Mouse (Mus musculus) neural tube, embryonic 10.5 days (tissue): ENCODE data around the gene Sgk1.

ENCODE experiments used
- DNase-seq: peaks from one replicate; pipeline ENCODE4 v3.0.0-alpha.2; 2017; ENCODE audit warnings: low spot score; ENCODE audit errors: extremely low spot score

Gene Sgk1

DNA sequence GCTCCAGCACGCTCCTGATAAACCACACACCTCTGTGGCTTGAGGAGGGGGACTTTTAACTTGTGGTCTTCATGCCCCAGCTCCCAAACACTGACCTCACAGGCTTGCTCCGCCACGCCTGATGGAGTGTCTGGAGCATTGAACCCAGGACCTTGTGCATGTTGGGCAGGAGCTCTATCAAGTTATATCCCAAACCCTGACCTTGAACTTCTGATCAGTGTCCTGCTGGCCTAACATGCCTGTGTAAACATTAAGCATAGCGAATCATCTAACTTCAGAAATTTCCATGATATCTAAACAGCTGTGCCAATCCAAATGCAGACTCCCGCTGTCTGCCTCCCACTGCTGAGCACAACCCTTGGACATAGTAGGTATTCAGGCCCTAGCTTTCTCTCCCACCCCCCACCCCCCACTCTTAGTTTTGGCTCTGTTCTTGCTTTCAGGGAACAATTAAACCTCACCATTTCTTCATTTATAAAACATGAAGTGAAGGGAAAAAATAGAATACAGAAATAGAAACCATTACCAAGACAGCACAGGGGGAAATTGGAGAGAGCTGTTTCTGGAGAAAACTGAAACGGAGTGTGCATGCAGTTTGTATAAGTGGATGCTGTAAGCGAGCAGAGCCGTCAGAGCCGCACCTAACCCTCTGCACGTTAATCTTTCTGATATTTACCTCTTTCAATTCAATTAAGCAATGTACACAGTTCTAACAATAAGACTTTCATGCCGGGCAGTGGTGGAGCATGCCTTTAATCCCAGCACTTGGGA is 34.5 kb downstream of the Sgk1 start:
- DNase-seq = no peak

DNA sequence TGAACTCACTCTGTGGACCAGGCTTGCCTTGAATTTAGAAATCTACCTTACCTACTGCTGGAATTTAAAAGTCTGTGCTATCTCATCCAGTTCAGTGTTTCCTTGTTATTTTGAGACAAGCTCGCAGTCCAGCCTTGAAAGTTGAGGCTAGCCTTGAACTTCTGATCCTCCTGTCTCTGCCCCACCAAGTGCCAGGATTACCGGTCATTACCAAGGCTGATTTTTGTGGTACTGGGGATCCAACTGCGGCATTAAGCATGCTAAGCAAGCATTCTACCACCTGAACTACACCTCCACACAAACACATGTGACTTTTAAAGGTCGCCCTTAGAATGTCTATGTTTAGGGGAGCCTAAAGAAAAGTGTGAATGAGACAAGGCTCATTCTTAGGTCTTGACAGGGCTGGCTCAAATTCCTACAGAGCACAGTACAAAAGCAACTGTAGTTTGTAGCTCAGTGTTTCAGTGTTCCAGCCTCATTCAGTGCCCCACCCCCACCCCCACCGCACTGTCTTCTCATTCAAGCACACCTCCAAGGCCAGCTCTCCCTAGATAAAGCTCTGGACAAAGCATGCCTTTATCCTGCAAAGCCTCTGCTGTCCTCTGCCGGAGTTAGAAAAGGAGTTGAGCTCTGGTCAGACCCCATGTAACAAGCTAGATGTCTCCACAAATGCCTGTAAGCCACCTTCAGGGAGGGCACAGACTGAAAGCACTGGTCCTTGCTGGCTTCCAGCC is 36.2 kb downstream of the Sgk1 start:
- DNase-seq = no peak

DNA sequence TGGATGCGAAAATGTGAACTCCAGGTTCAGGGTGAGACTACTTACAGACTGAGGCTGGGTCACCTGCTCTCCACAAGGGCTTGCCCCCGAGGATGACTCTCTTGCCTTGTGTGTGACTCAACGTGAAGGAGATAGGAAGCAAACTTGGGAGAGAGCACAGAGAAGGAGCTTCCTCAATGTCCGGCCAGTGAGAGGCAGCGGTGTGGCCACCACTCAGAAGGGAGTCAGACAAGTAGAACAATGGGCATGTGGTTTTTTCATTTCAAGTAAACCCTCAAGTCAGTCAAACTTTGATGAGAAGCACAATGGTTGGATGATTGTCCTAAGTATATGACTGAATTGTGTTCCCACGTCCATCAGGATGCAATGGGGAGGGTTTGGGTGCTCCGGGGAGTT is 36.8 kb downstream of the Sgk1 start:
- DNase-seq = no peak

DNA sequence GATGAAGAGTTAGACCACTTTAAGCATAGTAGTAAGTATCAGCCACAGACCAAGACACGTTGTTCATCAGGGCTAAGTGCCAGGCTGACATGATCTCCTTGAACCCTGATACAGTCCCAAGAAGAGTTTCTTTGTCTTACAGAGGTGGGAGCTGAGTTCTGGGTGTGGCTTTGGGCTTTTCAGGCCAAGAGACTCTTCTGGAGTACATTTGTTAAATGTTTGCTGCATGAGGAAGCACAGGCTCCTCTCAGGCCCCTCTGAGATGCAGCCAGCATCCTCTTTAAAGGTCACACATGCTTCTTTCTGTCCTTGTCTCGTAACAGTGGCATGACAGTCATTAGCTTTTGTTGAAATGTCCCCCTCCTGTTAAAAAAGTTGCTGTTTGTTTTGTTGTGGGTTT is 38.6 kb downstream of the Sgk1 start:
- DNase-seq = no peak

DNA sequence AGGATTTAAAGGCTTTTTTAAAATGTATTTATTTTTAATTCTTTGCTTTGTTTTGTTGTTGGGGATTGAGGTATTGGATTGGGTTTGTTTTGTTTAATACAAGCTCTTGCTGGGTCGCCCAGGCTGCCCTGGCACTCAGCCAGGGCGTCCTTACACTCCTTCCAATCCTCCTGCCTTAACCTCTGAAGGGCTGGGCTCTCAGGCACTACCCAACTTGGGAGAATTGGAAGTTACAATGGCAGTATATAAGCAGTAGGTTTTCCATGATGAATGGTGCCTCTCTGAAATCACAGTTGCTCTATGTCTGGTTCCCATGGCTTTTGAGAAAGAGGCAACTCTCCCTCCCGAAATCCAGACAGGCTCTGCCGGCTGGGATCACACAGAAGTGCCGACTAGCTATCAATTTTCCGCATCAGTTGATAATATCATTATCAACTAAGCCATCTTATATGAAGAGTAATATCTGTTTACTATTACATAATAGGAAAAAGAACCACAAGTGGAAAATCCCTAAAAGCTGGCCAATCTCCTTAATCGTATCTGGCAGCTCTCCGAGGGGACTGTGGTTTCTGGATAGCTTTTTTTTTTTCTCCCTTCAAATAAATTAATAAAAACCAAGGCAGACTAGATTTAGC is 40.8 kb downstream of the Sgk1 start:
- DNase-seq = no peak

DNA sequence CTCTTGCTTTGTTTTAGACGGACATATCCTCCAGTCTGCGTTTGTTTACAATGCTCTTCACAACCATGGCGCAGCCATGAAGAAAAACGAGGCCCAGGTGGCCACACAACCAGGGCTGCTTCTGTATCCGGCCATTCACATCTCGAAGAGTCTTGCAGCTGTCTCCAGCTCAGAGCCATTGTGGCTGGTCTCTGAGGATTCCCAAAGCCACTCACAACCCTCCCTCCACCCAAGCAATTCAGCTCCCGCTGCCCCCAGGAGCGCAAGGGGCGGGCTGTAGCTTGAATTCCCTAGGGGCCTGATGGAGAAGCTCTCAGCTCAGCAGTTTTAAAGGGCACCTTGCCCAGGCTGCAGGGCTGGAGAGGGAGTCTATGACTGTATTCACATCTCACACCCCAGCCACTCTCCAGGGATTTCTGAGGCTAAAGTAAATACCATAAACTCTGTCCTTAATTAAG is 41.5 kb downstream of the Sgk1 start:
- DNase-seq = peak; percentile 36

DNA sequence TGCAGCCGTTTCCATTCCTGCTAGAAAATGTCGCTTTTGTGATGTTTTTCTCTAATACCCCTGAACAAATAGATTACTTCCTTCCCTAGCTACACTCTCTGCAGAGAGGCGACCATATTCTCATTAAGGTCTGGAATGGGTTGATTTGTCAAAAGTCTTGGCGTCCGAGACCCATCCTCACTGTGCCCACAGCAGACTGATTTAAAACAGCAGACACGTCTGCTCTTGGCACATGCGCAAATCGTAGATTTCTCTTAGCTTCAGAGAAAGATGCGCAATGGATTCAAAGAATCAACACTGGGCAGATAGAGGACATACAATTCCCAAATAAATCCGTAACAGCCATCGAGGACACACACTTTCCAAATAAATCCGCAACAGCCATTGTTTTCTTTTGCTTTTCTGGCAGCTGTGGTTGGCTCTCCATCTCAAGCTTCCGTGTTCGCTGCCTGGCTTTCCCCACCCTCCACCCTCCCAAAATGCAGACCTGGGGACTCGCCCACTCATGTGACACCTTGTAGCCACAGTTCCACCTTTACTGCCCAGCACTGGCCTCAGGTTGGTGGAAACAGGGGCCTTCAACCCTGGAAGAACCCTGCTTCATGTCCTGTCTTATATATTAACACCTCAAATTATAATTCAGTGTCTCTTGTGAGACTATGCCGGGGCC is 42.2 kb downstream of the Sgk1 start:
- no peak for DNase-seq

DNA sequence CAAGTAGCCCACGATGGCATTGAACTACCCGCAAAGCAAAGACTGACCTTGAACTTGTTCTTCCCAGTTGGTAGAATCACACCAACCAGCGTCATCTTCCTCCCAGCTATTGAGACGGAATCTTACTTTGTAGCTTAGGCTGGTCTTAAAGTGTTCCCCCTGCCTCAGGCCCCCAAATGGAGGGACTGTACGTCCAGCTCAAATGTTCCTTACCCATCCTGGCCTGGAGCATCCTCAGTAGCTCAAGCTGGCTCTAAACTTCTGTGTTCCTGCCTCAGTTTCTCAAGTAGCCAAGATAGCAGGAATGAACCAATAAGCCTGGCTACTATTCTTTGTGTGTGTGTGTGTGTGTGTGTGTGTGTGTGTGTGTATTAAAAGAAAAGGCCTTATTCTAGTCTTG is 45.0 kb downstream of the Sgk1 start:
- DNase-seq = no peak

DNA sequence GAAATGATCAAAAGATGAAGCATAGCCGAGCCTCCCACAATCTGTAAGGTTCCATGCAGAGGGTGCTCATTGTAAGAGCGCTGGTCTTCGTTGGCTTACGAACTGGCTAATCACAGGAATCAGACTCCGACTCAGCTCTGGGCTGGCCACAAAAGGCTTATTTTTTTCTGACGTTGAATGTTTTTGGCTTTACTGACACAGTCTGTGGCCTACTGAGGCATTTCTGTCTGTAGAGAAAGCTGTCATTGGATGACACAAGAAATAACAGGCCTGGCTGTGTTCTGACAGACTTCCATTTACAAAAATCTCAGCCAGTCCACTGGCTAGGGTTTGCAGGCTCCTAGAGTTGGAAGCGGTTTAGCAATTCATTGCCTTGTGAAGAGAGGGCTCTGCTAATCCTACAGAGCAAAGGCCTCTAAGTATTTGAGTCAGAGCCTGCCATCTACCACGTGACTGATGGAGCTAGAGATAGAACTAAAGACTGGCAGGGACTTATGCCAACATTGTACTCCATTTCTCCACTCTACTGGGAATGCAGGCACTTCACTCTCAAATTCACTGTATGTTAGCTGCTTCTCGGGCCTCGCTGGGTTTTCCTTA is 48.9 kb downstream of the Sgk1 start:
- no peak for DNase-seq

DNA sequence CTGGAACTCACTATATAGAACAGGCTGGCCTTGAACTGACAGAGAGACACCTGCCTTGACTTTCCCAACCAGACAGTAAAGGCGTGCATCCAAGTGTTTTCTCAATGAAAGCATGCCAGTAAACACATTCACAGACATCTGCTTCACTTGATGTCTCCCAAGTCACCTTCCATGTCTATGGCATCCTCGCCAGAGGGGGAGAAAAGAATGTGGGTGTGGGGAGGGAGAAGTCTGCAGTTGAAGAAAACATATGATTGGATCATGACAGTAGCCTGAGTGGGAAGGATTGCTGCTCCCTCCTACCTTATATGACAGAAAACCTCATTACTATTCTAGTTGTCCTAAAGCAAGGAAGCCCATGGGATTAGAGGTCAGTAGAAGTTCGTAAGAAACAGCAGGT is 50.8 kb downstream of the Sgk1 start:
- no peak for DNase-seq

DNA sequence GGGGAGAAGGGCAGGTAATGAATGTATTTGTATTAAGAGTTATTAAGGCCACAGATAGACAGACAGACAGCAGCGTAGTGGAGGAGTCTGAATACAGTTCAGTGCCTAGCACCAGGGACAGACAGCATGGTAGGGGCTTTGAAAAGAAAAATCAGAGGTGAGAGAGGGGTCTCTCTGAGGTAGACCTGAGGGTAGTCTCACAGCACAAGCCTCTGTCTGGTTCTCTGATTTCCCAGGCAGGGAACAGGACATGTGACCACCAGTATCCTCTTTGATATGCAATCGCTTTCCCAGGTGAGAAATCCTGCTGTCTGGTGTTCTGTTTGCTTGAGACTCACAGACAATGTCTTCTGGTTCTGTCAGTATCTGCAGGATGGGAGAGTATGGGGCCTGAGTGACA is 52.8 kb downstream of the Sgk1 start:
- DNase-seq = no peak

DNA sequence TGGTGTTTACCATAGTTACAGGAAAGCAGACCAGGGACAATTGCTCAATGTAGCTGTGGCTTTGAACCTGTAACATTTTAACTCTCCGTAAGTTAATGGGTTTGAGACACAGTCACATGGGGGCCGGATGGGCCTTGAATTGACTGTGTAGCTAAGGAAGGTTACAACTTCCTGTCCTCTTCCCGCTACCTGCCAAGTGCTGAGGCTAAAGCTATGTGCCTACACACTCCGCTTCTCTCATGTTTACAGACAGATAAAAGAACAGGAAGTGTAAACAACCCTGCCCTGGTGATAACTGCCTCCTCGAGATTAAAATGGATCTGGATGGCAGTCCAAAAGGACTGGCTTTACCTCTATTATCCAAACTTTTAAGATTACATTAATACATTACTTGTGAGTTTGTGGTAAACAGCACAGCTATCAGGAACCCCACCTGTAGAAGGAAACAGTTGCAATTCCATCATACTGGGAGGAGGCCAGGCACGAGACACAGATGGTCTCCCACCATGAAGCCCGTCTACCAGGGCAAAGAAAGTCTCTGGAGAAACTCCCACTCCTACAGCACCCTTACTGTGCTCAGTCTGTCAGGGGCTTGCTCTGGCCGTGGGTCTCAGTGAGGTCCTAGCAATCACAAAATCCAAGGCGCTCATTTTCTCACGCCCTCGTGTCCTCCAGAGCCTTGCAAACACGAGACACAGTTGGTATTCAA is 54.7 kb downstream of the Sgk1 start:
- DNase-seq = no peak

DNA sequence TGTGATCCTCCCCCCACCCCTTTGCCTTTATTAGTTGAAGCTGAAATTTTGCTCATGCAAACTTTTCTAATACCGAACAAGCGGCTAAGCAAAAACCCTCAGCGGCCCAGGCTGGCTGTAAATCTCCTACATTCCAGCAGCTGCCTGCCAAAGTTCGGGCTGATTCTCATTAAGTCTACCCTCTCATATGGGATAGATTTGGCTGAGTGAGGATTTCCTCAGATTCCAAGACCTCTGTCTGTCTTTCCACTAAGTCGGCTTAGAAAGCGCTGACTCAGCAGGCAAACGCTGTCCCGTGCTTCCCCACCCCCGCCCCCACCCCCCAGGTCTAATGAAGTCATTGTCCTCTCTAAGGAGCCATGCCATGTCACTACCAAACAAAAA is 55.2 kb downstream of the Sgk1 start:
- peak; percentile 55 for DNase-seq

DNA sequence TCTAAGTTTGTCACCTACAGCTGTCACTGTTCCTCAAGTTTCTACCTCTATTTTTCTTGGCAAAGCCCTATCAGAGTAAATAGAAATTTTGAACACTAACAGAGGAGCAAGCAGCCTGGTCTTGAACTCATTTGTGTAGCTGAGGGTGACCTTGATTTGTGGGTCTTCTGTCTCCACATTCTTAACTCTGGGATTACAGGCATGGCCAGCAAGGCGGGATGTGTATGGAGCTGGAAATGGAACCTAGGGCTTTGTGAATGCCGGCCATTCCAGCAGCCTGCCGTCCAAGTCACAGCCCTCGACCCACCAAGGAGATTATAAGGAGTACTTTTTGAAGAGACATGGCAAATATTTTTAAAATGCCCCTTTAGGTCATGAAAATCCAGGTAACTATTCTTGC is 56.2 kb downstream of the Sgk1 start:
- DNase-seq = no peak

DNA sequence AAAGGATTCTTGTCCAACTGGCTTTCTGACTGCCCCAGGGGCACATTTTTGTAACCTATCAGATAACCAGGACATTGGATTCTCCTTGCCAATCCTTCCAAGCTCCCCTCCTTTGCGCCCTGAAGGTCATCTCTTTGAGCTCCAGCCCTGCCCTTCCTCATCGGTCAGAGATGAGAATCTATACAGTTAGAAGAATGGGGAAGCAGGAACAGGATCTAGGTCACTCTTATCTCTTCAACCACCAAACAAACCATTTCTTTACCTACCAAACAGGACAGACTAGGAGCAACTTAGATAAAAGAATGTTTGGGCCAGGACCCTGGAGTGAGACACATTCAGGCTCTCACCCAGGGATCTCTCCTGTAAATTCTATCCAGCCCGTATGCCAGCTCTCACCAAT is 59.3 kb downstream of the Sgk1 start:
- no peak for DNase-seq

DNA sequence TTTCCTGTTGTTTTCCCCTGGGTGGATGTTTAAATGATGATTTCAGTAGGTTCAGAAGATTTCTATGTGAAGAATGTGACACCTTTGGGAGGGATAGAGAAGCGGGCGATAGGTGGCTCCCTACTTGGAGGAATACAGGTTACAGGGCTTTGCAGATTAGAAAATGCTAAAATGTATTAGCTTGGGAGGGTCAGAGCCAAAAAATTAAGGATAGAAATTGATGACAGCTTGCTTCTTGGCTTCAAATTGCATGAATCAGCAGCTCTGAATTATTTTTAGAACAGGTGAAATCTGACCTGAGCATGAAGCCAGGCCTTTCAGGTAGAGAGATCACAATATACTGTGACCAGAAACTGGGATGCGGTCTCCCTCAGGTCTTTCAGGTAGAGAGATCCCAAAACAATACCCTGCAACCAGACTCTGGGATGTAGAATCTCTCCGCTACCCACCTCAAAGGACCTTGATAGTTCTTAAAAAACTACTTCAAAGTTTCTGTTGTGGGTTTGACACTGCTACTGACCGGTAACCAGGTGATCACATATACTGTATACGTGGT is 61.2 kb downstream of the Sgk1 start:
- DNase-seq = no peak

DNA sequence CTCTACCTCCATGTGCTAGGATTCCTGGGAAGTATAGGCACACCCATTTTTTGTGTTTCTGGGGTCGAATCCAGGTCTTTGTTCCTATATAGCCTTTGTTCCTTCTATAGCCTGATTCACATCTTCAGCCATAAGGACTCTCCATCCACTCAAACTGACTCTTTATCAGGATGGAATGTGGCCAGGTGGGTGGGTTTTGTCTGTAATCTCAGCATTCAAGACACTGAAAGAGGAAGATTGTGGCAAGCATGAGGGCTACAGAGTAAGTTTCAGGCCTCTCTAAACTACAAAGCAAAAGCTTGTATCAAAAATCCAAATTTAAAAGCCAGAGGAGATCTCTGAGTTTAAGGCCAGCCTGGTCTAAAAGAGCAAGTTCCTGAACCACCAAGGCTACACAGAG is 63.2 kb downstream of the Sgk1 start:
- no peak for DNase-seq

DNA sequence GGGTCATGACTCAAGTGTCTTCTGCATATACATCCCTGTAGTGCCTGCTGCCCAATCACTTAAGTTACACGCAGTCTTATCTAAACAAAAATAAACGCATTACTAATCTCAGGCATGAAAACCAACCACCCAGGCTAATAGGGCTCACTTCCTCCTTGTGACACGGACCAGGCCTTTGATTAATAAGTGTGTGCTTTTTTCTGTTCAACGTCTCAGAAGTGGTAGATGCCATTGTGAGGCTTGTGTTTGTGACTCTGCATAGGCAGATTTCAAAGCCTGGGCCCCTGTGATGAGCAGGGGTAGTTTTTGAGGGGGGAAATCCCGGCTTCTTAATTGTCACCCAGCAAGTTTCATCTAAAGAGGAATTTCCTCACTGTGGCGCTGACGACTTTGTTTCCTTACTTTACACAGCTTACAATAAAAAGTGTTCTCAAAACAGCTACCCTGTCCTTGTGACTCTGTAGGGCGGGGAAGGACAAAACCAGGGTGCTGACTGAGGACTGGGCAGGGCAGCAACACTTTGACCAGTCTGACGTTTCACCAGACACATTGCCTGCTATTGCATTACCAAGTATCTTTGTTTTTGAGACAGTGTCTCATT is 64.9 kb downstream of the Sgk1 start:
- DNase-seq = no peak

DNA sequence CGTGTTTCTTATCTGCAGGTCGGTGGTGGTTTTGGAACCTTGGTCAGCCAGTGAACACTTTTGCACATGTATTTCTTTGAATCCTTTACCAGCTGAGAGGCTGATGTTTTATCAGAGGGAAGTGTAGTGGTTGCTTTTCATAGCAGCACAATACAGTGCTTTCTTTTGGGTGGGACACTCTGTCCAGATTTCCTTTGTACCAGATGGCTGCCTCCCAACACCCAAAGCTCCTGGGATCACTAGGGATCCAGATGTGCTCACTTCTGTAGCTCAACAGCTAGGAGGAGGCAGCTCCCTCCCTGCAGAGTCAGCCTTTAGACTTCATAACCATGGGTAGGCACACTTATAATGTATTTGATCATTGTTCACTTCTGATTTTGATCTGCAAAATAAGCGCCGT is 70.5 kb downstream of the Sgk1 start:
- no peak for DNase-seq

DNA sequence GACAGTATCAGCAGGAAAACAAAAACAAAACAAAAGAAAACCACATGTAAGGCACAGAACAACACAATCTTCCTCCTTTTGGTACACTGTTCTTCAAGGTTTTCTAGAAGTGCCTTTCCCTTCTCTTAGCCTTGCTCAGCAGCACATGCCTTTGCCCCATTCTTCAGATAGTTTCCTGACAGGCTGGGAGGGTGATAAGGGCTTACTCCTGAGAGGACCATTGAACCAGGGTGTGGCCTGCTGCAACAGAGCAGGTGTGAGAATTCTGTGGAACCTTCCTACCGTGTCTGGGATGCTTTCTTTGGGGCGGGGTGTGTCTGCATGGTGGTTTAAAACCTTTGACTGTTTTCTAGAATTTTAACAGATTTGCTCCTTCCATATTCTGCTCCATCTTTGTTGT is 79.1 kb downstream of the Sgk1 start:
- DNase-seq = no peak
